Mouse (Mus musculus) thymus, adult 2 months (tissue): ENCODE measurements around the gene Onecut1.

Experiments
- CTCF ChIP-seq: fragments of 200-500 bp; IDR thresholded peaks from 2 replicates; pipeline ENCODE4 v1.5.1; 2012; ENCODE audit warnings: mild to moderate bottlenecking, control low read depth, low read length, moderate library complexity, borderline replicate concordance; ENCODE audit not compliant: control insufficient read depth, poor library complexity, insufficient read depth; ENCODE audit errors: extremely low read depth
- POLR2A ChIP-seq: fragments of 200-500 bp; IDR thresholded peaks from 2 replicates; pipeline ENCODE4 v1.6.1; 2012; ENCODE audit warnings: mild to moderate bottlenecking, low read length, control low read depth, moderate library complexity; ENCODE audit not compliant: control insufficient read depth, poor library complexity, insufficient read depth; ENCODE audit errors: extremely low read depth

- TF ChIP-seq CTCF (no peak), POLR2A (no peak)
Observed at GRCm38 (mm10) chr9:74861561-74861980, at the start of gene Onecut1.
